Mouse (Mus musculus): Measurements from ENCODE around the gene Gm10273. TPM values are rescaled to one million over a fixed set of nuclear protein-coding genes. Genes with fewer than 3 reads are reported as not detected.
"Not testable (repeated sequence)": the region's sequence is repeated elsewhere in the genome, so short reads cannot be mapped to it uniquely, and the experiment has no call there.

Gm10273 gene
- polyA plus RNA-seq, 1 experiment from 2014 or later, result 4.3 TPM

- no peak overlapping the region for H3K9ac ChIP-seq
- no peaks in the 10 kb centered on the region for H3K9me3 ChIP-seq
- no peak overlapping the region for H3K4me2 ChIP-seq (replicated peaks)
- H3K27me3 ChIP-seq, result no peaks in the 10 kb centered on the region
- peaks cover 85% of the 10 kb centered on the region for H3K36me3 ChIP-seq
- ATAC-seq (ENCODE audit: insufficient number of reproducible peaks, insufficient read depth, low FRiP score, low TSS enrichment), result no peak
- WGBS, result 83% methylated on average over 4 of the region's 4 CpGs
- no peak overlapping the region for H3K4me3 ChIP-seq
- H3K4me1 ChIP-seq, result no peaks in the 10 kb centered on the region
- no peak overlapping the region for H3K27ac ChIP-seq
Observed at GRCm38 (mm10) chr10:59367206-59367605, 28.2 kb upstream of the Gm10273 start.

GRCm38 (mm10) chr10:59368729-59369128 lies 26.7 kb upstream of the Gm10273 start:
- Histone ChIP-seq H3K4me2 (replicated peaks) (no peak overlapping the region), H3K9ac (no peak overlapping the region), H3K4me1 (no peaks in the 10 kb centered on the region), H3K4me3 (no peak overlapping the region), H3K27ac (no peak overlapping the region), H3K36me3 (peaks cover 84% of the 10 kb centered on the region), H3K9me3 (no peaks in the 10 kb centered on the region), H3K27me3 (no peaks in the 10 kb centered on the region)
- WGBS, result 87% methylated on average over 8 of the region's 8 CpGs
- ATAC-seq (ENCODE audit: insufficient number of reproducible peaks, insufficient read depth, low FRiP score, low TSS enrichment), result no peak

- Histone ChIP-seq H3K36me3 (peaks cover 84% of the 10 kb centered on the region), H3K27me3 (no peaks in the 10 kb centered on the region), H3K4me1 (no peaks in the 10 kb centered on the region), H3K9me3 (no peaks in the 10 kb centered on the region), H3K9ac (no peak overlapping the region), H3K27ac (no peak overlapping the region), H3K4me3 (no peak overlapping the region), H3K4me2 (replicated peaks) (no peak overlapping the region)
- 92% methylated on average over 9 of the region's 9 CpGs for WGBS
- ATAC-seq (ENCODE audit: insufficient number of reproducible peaks, insufficient read depth, low FRiP score, low TSS enrichment), result no peak
Observed at GRCm38 (mm10) chr10:59369426-59369825, 26.0 kb upstream of the Gm10273 start.

GRCm38 (mm10) chr10:59377906-59378305 lies 17.5 kb upstream of the Gm10273 start:
- Histone ChIP-seq H3K4me3 (no peak overlapping the region), H3K27ac (no peak overlapping the region), H3K9ac (no peak overlapping the region), H3K9me3 (0 out of 2 replicates have a peak, but pooled peaks cover 3% of the 10 kb centered on the region), H3K36me3 (peaks cover 21% of the 10 kb centered on the region), H3K4me2 (replicated peaks) (no peak overlapping the region), H3K4me1 (no peaks in the 10 kb centered on the region), H3K27me3 (no peaks in the 10 kb centered on the region)
- WGBS, result 81% methylated on average over 10 of the region's 10 CpGs
- ATAC-seq (ENCODE audit: insufficient number of reproducible peaks, insufficient read depth, low FRiP score, low TSS enrichment), result no peak

GRCm38 (mm10) chr10:59378728-59379127 lies 16.7 kb upstream of the Gm10273 start:
- WGBS, result 88% methylated on average over 4 of the region's 4 CpGs
- Histone ChIP-seq H3K4me1 (no peaks in the 10 kb centered on the region), H3K27ac (no peak overlapping the region), H3K27me3 (no peaks in the 10 kb centered on the region), H3K36me3 (peaks cover 15% of the 10 kb centered on the region), H3K4me3 (no peak overlapping the region), H3K9me3 (0 out of 2 replicates have a peak, but pooled peaks cover 3% of the 10 kb centered on the region), H3K4me2 (replicated peaks) (no peak overlapping the region), H3K9ac (no peak overlapping the region)
- no peak for ATAC-seq (ENCODE audit: insufficient number of reproducible peaks, insufficient read depth, low FRiP score, low TSS enrichment)

GRCm38 (mm10) chr10:59379927-59380326 lies 15.5 kb upstream of the Gm10273 start:
- H3K27me3 ChIP-seq, result no peaks in the 10 kb centered on the region
- H3K4me2 ChIP-seq (replicated peaks), result no peak overlapping the region
- H3K4me3 ChIP-seq, result no peak overlapping the region
- 25% methylated on average over 3 of the region's 3 CpGs for WGBS
- no peak overlapping the region for H3K9ac ChIP-seq
- H3K36me3 ChIP-seq, result 0 out of 2 replicates have a peak, but pooled peaks cover 5% of the 10 kb centered on the region
- no peak for ATAC-seq (ENCODE audit: insufficient number of reproducible peaks, insufficient read depth, low FRiP score, low TSS enrichment)
- H3K4me1 ChIP-seq, result no peaks in the 10 kb centered on the region
- H3K27ac ChIP-seq, result no peak overlapping the region
- 0 out of 2 replicates have a peak, but pooled peaks cover 3% of the 10 kb centered on the region for H3K9me3 ChIP-seq

GRCm38 (mm10) chr10:59380411-59380821 lies 15.0 kb upstream of the Gm10273 start:
- Histone ChIP-seq H3K4me1 (no peaks in the 10 kb centered on the region), H3K4me3 (no peak overlapping the region), H3K36me3 (0 out of 2 replicates have a peak, but pooled peaks cover 5% of the 10 kb centered on the region), H3K9me3 (0 out of 2 replicates have a peak, but pooled peaks cover 3% of the 10 kb centered on the region), H3K27me3 (no peaks in the 10 kb centered on the region), H3K4me2 (replicated peaks) (no peak overlapping the region), H3K27ac (no peak overlapping the region), H3K9ac (no peak overlapping the region)
- 53% methylated on average over 2 of the region's 2 CpGs for WGBS
- 0 out of 2 replicates have a peak, but pooled peaks have one; percentile 56 for ATAC-seq (ENCODE audit: insufficient number of reproducible peaks, insufficient read depth, low FRiP score, low TSS enrichment)

- H3K27ac ChIP-seq; H3K4me1 ChIP-seq; ATAC-seq (ENCODE audit: insufficient number of reproducible peaks, insufficient read depth, low FRiP score, low TSS enrichment); H3K27me3 ChIP-seq; H3K4me2 ChIP-seq (replicated peaks); H3K4me3 ChIP-seq; H3K36me3 ChIP-seq; H3K9ac ChIP-seq; H3K9me3 ChIP-seq: not testable (repeated sequence)
- WGBS, result 82% methylated on average over 7 of the region's 10 CpGs
Observed at GRCm38 (mm10) chr10:59381563-59381962, 13.9 kb upstream of the Gm10273 start.

GRCm38 (mm10) chr10:59386951-59387350 lies 8.5 kb upstream of the Gm10273 start:
- Histone ChIP-seq H3K4me1 (no peaks in the 10 kb centered on the region), H3K27ac (no peak overlapping the region), H3K4me2 (replicated peaks) (no peak overlapping the region), H3K27me3 (no peaks in the 10 kb centered on the region), H3K9ac (no peak overlapping the region), H3K9me3 (0 out of 2 replicates have a peak, but pooled peaks cover 12% of the 10 kb centered on the region), H3K4me3 (no peak overlapping the region), H3K36me3 (no peaks in the 10 kb centered on the region)
- ATAC-seq (ENCODE audit: insufficient number of reproducible peaks, insufficient read depth, low FRiP score, low TSS enrichment), result no peak
- 89% methylated on average over 8 of the region's 8 CpGs for WGBS

GRCm38 (mm10) chr10:59389652-59390051 lies 5.8 kb upstream of the Gm10273 start:
- ATAC-seq (ENCODE audit: insufficient number of reproducible peaks, insufficient read depth, low FRiP score, low TSS enrichment), result no peak
- Histone ChIP-seq H3K9me3 (0 out of 2 replicates have a peak, but pooled peaks cover 12% of the 10 kb centered on the region), H3K27ac (no peak overlapping the region), H3K4me2 (replicated peaks) (no peak overlapping the region), H3K36me3 (no peaks in the 10 kb centered on the region), H3K4me3 (no peak overlapping the region), H3K27me3 (no peaks in the 10 kb centered on the region), H3K4me1 (no peaks in the 10 kb centered on the region), H3K9ac (no peak overlapping the region)
- WGBS, result 95% methylated on average over 3 of the region's 3 CpGs

GRCm38 (mm10) chr10:59391907-59392306 lies 3.5 kb upstream of the Gm10273 start:
- WGBS, result 74% methylated on average over 4 of the region's 4 CpGs
- no peak overlapping the region for H3K4me2 ChIP-seq (replicated peaks)
- H3K27ac ChIP-seq, result no peak overlapping the region
- H3K27me3 ChIP-seq, result no peaks in the 10 kb centered on the region
- H3K4me1 ChIP-seq, result no peaks in the 10 kb centered on the region
- no peak for ATAC-seq (ENCODE audit: insufficient number of reproducible peaks, insufficient read depth, low FRiP score, low TSS enrichment)
- H3K9ac ChIP-seq, result no peak overlapping the region
- no peaks in the 10 kb centered on the region for H3K36me3 ChIP-seq
- 0 out of 2 replicates have a peak, but pooled peaks cover 12% of the 10 kb centered on the region for H3K9me3 ChIP-seq
- H3K4me3 ChIP-seq, result no peak overlapping the region

- Histone ChIP-seq H3K9me3 (no peaks in the 10 kb centered on the region), H3K36me3 (no peaks in the 10 kb centered on the region), H3K4me2 (replicated peaks) (no peak within 1 kb of the TSS), H3K27ac (no peak within 1 kb of the TSS), H3K27me3 (no peaks in the 10 kb centered on the region), H3K4me1 (0 out of 2 replicates have a peak, but pooled peaks cover 6% of the 10 kb centered on the region), H3K9ac (no peak within 1 kb of the TSS), H3K4me3 (no peak within 1 kb of the TSS)
- no peak for ATAC-seq (ENCODE audit: insufficient number of reproducible peaks, insufficient read depth, low FRiP score, low TSS enrichment)
- 61% methylated on average over 21 of the region's 21 CpGs for WGBS
Observed at GRCm38 (mm10) chr10:59402899-59403792, 7.7 kb downstream of the Gm10273 start, which contains the start of gene Pla2g12b. Gene Pla2g12b, plus strand, starts transcription at chr10:59403660.

Measured in embryonic facial prominence, embryonic 12.5 days (tissue).